In genomic region chr9:33095654-33096053, GRCm38 (mm10) we compare ENCODE assay signal across 8 mouse cellular contexts.
DNase-seq lines count a peak whose midpoint lies in the region; TF ChIP-seq lines count a peak whose summit lies in the region.

No protein-coding gene starts in this region.

- no peak overlapping the region for H3K9ac ChIP-seq in CH12.LX (ENCODE audit: insufficient read depth, low read depth)

- dilution Hi-C loops in CH12.LX (cut with MboI; ENCODE audit: extremely low pct_ligation_motif_present, extremely low pct_unique_long_range_greater_than_20kb, low sequenced_read_pairs), result no loop called here

- WGBS in lung, adult 2 months, result 0% methylated on average over 3 of the region's 3 CpGs

- TF ChIP-seq EP300 in CH12.LX (IDR thresholded peaks at IDR 0.05; ENCODE audit: low read length), result no peak

- TF ChIP-seq POLR2A in CH12.LX (IDR thresholded peaks at IDR 0.05; ENCODE audit: low read depth, low read length), result no peak
- TF ChIP-seq POLR2A in lung, adult 2 months (IDR thresholded peaks at IDR 0.05; ENCODE audit: borderline replicate concordance, extremely low read depth, low read depth, low read length), result no peak

- peak; percentile 50 to 90; a peak in 3 of 4 replicates for TF ChIP-seq CTCF in CH12.LX (conservative IDR thresholded peaks at IDR 0.05 in 1 of 2, IDR thresholded peaks at IDR 0.05 in 1 of 2; ENCODE audit: low read depth in 2 of 2, low read length in 2 of 2)
- peak; percentile 47; the same call in 1 of the 2 replicates for TF ChIP-seq CTCF in lung, adult 2 months (IDR thresholded peaks at IDR 0.05; ENCODE audit: insufficient read depth, low read length)

- no peak overlapping the region for H3K27ac ChIP-seq in CH12.LX (ENCODE audit: insufficient read depth, low read depth)

- in situ Hi-C loops in CH12.LX (cut with MboI; ENCODE audit: low pct_ligation_motif_present, low pct_unique_long_range_greater_than_20kb, low sequenced_read_pairs), result loop anchor here (5.0 to 25.0 kb wide), 2 partner anchors 508 to 683 kb away; no protein-coding TSS in a partner anchor

- no peaks in the 10 kb centered on the region for H3K27me3 ChIP-seq in CH12.LX (replicated peaks)

- no peaks in the 10 kb centered on the region for H3K9me3 ChIP-seq in CH12.LX (replicated peaks; ENCODE audit: low read length)

- no peaks in the 10 kb centered on the region for H3K79me2 ChIP-seq in CH12.LX (replicated peaks; ENCODE audit: control insufficient read depth, extremely low read depth, insufficient read depth, poor library complexity, severe bottlenecking)

- TF ChIP-seq RAD21 in CH12.LX (IDR thresholded peaks at IDR 0.05; ENCODE audit: low read depth, low read length), result peak; percentile 94

- no peaks in the 10 kb centered on the region for H3K36me3 ChIP-seq in CH12.LX (replicated peaks in 1 of 2; ENCODE audit: control insufficient read depth in 1 of 2, insufficient read depth in 1 of 2, low read length in 1 of 2)

- H3K4me3 ChIP-seq in CH12.LX (replicated peaks in 1 of 3; ENCODE audit: low read depth in 2 of 3, low read length in 2 of 3, poor library complexity in 1 of 3), result no peak overlapping the region
- H3K4me3 ChIP-seq in lung, adult 2 months (replicated peaks; ENCODE audit: extremely low read depth, low read depth, low read length), result no peak overlapping the region

- no peak overlapping the region for H3K4me2 ChIP-seq in CH12.LX (ENCODE audit: insufficient read depth, low read depth, poor library complexity, severe bottlenecking)

- DNase-seq in 3T3-L1 (ENCODE audit: low read depth, low spot score) (peak; percentile 90), CH12.LX (ENCODE audit: extremely low read depth) (peak; percentile 71)
- DNase-seq in cerebellum, adult 11-12 months, result peak; percentile 5
- DNase-seq in frontal cortex, postnatal 25 days (ENCODE audit: low spot score in 2 of 2), result peak; percentile 60 to 64
- peak; percentile 68 to 86 for DNase-seq in kidney, postnatal 36 days
- peak; percentile 61 for DNase-seq in lung, adult 2 months
- peak; percentile 42 for DNase-seq in retina, postnatal 7 days (ENCODE audit: low read depth, low spot score)
- DNase-seq in urinary bladder, postnatal 36 days (ENCODE audit: low spot score in 2 of 2), result peak; percentile 61 to 64

- no peaks in the 10 kb centered on the region for H3K4me1 ChIP-seq in CH12.LX (ENCODE audit: control insufficient read depth in 1 of 2, insufficient read depth in 2 of 2)
- H3K4me1 ChIP-seq in lung, adult 2 months (ENCODE audit: control insufficient read depth, insufficient read depth, low read length), result peaks cover 3% of the 10 kb centered on the region

TF ChIP-seq in CH12.LX, 34 proteins besides CTCF, POLR2A, EP300 and RAD21:
- no peak for TF ChIP-seq BHLHE40 (IDR thresholded peaks at IDR 0.05; ENCODE audit: low read depth, low read length)
- peak; percentile 52 for TF ChIP-seq JUND (conservative IDR thresholded peaks at IDR 0.05; ENCODE audit: low read depth, low read length)
- TF ChIP-seq NELFE (IDR thresholded peaks at IDR 0.05; ENCODE audit: low read depth, low read length), result 0 out of 2 replicates have a peak, but pooled peaks have one; percentile 19
- TF ChIP-seq ELF1 (IDR thresholded peaks at IDR 0.05; ENCODE audit: low read depth, low read length), result 0 out of 2 replicates have a peak, but pooled peaks have one; percentile 15
- no peak for TF ChIP-seq MXI1 (IDR thresholded peaks at IDR 0.05; ENCODE audit: low read depth, low read length)
- TF ChIP-seq E2F4 (IDR thresholded peaks at IDR 0.05; ENCODE audit: insufficient replicate concordance, low read depth, low read length), result 0 out of 2 replicates have a peak, but pooled peaks have one; percentile 39
- TF ChIP-seq MAFK (IDR thresholded peaks at IDR 0.05; ENCODE audit: insufficient replicate concordance, low read length), result no peak
- TF ChIP-seq SMC3 (IDR thresholded peaks at IDR 0.05; ENCODE audit: low read depth, low read length), result peak; percentile 91
- peak; percentile 58; the same call in 1 of the 2 replicates for TF ChIP-seq MYC (IDR thresholded peaks at IDR 0.05; ENCODE audit: low read depth, low read length)
- TF ChIP-seq ZC3H11A (IDR thresholded peaks at IDR 0.05; ENCODE audit: low read depth, low read length), result peak; percentile 83
- TF ChIP-seq TCF12 (IDR thresholded peaks at IDR 0.05; ENCODE audit: low read depth, low read length), result 0 out of 2 replicates have a peak, but pooled peaks have one; percentile 15
- TF ChIP-seq ZMIZ1 (IDR thresholded peaks at IDR 0.05; ENCODE audit: low read depth, low read length), result no peak
TF ChIP-seq in CH12.LX: peak in this region for 8.

Comparison
In these comparisons a context has a peak if more than half of its experiments do, and no peak if none do; other contexts are left out.
1. DNase-seq: peak in every context shown above with its lines; median percentile 90 in 3T3-L1; 77 in kidney, postnatal 36 days; 71 in CH12.LX; 62 in urinary bladder, postnatal 36 days; 62 in frontal cortex, postnatal 25 days; 61 in lung, adult 2 months; 42 in retina, postnatal 7 days; 5 in cerebellum, adult 11-12 months.